Mouse (Mus musculus) lung, postnatal 25 days (tissue): ENCODE results near the gene Zfp691.

Source experiments
- DNase-seq: peaks from one replicate; pipeline ENCODE4 v3.0.0; 2022; ENCODE audit warnings: low spot score

The Zfp691 gene

DNA sequence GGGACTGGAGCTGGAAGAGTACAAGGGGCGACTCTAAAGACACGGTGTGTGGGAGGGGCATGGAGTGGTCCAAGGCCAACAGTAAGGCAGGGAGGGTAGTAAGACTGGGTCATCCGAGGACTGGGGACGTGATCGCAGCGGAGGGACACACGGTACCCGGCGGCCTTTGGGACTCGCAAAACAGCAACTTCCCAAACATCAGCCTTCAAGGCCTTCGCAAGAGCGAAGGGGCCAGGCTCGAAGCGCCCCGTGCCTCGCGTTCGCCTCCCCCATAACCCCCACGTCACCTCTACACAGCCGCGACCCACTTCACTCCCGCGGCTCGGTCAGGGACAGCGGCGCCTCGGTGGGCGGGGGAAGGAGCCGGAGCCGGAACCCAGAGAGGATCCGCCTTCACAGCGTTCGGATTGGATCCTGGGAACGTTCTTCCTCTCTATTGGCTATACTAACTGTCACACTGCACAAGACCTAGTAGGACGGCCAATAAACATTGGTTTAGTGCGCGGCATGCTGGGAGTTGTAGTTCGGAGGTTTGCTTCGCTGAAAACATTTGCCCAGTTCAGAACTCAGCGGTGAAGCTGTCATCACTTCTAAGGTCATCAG is at the start of gene Zfp691:
Zfp691 (minus strand) TSS at position 345 of the 603 bp plus-strand sequence.
- DNase-seq: peak; percentile 99

DNA sequence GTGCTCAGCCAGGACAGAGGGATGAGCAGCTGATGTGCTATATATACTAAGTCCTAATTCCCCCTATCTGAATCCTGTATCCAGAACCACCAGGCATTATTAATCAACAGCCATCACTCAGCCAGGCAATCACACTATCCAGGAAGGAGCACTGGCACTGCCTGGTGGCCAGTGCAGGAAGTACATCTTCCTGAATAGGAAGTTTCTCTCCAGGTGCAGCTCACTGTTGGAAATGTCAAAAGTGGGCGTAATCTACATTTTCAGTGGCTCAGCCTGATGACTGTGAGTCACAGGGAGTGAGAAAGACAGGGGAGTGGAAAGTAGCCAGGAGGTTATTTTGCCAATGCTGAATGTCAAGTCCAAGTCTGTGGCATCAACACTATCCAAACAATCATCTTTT is 49.7 kb upstream of the Zfp691 start:
- DNase-seq: peak; percentile 29

DNA sequence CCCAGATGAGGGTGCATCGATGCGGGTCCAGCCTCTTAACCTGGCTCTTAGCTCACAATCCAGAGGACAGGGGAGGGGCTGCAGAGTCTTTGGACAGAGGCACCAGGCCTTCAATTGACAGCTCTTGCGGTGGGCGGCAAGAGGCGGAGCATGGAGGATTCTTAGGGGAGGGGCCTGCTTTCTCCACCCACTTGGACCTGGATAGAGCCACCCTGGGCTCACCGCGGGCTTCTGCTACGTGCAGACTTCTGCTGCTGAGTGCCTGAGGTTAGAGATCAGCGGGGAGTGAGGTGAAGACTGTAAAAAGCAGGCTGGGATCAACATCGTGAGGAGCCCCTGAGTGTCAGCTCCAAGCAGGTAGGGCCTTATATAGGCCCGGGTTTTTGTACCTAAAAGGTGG is 44.2 kb upstream of the Zfp691 start, which contains the start of gene Tmem269:
Tmem269 (minus strand) TSS at position 49 of the 400 bp plus-strand sequence.
- no peak for DNase-seq

DNA sequence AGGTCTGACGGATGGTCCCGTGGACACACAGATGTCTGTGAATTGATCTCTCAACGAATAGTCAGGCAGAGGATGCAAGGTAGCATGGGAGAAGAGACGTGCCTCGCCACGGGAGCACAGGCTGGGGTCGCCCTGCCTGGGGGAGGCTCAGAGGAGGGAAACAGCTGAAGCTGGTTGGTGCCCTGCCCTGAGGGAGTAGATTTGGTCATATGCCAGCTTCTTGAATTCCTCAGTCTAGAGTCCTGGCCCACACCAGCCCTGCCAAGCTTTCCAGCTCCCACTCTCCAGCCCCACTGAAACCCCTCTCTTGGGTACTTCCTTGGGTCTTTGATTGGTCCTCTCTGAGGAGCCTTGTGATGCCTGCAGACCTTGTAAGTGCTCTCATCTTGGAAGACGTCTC is 42.7 kb upstream of the Zfp691 start:
- no peak for DNase-seq

DNA sequence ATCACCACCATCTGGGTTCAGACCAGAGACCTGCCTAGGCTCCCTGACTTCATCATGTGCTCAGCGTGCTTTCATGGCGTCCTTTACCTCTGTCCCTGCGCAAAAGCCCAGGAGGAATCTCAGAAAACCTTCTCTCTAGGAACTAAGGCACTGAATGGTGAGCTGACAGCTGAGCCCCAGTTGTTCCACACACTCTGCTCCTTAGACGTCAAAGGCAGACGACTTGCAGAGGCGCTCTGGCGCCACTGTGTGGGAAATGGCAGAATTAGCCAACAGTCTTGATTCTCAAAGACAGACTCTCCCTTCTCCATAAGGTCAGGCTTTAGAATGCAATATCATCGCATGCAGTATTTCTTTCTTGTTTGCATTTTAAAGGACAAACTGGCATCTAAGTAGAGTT is 30.7 kb upstream of the Zfp691 start:
- peak; percentile 45 for DNase-seq

DNA sequence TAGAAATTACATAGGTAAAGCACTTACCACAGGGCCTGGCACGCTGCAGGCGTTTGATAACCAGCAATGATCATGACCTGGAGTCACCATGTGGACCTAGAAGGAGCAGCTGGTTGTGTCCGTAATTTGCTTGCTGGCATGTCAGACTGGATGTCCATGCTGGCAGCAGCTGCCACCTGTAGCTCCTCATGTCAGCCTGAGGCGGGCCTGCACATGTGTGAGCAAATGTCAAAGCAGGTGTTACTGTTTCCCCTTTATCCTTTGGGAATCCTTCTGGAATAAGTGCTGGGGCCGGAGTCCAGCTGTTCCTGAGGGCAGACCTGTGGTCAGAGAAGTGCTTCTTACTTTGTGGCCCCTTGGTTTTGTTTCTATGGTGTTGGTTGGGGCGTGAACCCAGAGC is 24.1 kb upstream of the Zfp691 start:
- no peak for DNase-seq

DNA sequence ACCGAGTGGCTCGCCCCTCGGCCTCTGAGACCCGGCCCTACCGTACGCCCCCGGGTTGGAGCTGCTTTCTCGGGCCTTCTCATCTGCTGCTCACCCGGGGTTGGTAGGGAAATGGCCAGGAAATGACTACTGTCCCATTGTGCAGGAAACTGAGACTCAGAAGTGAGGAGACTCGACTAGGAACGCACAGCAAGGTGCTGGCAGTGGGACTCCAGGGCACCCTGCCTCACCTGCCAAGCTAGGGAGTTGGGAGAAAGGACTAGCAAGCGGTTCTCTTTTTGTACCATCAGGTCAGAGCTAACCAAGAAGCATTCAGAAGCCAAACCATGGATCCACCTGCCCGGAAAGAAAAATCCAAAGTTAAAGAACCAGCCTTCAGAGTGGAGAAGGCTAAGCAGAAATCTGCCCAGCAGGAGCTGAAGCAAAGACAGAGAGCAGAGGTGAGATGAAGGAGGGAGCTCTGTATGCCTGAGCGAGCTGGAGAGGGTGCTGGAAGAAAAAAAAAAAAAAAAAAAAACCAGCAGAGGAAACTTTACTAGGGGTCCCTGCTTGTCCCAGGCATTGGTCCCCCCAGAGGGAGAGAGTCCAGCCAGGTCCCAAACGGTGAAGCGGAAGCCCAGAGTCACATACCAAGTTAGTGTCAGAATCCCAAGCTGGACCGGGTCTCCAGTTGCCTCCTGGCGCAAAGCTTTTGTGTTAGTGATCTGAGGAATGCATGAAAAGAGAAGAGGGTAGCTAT is 21.8 kb upstream of the Zfp691 start:
- peak; percentile 14 for DNase-seq

DNA sequence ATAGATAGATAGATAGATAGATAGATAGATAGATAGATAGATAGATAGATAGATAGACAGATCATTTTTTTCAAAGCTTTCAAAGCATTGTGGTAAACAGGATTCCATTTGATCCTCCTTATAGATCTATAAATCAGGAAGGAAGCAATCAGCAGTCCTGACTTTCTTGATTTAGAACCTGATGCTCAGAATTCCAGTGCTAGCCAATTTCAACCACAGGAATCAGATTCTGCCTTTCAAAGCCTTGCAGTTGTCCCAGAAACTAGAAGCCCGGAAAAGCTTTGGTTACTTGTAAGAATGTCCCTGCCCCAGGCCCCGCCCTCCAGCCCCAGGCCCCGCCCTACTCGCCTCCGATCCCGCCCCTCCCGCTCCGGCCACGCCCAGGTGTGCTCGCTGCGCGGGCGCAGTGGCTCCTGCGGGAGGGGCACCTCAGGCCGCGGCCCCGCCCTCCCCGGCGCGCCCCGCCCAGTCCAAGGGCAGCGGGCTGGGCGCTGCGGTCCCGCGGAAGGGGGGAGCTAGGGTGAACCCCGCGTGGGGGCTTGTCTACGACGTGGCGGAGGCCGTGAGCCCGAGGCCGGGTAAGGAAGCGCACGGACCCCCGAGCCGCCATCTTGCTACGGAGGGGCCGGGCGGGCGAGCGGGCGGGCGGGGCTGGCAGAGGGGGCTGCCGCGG is 21.1 kb upstream of the Zfp691 start, which contains the start of gene Svbp:
Svbp (plus strand) TSS at position 398 of the 673 bp plus-strand sequence.
- DNase-seq: peak; percentile 84

DNA sequence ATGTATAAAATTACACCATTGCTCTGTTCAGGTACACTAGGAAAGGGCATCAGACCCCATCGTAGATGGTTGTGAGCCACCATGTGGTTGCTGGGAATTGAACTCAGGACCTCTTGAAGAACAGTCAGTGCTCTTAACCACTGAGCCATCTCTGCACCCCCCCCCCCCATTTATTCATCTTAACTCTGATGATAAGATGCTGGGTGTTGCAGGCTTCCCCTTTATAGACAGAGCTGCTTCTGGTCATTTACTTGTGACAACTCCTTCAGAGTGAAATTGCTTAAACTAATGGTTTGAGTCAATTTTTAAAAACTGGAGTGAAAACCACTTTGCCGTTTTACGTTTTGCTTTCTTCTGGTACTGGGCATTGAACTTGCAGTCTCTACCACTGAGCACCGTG is 18.8 kb upstream of the Zfp691 start:
- no peak for DNase-seq

DNA sequence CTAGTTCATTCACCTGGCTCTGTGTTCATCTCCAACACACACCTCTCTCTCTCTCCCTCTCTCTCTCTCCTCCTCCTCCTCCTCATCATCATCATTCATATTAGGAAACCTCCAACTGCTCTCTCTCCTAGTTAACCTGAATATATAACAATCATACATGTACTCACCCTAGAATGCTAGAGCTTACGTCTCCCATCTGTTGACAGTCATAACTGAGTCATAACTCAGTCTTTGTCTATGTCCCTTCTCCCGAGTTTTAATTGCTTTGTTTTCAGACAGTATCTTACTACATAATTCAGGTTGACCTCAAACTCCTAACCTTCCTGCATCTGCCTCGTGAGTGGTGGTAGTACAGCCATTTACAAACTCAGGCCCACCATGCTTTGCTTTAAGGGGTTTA is 17.3 kb upstream of the Zfp691 start:
- DNase-seq: no peak

DNA sequence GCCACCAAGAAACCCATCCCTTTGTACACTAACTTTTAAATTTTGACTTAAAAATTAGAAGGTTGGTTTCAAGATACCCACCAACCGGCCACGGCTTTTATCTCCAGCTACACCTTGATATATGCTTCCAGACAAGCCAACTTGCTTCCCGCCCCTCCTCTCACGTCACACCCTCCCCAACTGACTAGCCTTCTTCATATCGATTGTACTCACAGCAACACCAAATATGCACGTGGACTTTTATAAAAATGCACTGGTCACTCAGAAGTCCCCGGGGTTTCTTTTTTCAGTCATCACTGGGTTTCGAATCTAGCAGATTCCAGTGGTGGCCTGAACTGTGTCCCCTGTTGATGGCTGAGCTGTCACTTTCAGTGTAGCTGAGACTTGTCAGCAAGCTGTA is 16.6 kb upstream of the Zfp691 start:
- no peak for DNase-seq

DNA sequence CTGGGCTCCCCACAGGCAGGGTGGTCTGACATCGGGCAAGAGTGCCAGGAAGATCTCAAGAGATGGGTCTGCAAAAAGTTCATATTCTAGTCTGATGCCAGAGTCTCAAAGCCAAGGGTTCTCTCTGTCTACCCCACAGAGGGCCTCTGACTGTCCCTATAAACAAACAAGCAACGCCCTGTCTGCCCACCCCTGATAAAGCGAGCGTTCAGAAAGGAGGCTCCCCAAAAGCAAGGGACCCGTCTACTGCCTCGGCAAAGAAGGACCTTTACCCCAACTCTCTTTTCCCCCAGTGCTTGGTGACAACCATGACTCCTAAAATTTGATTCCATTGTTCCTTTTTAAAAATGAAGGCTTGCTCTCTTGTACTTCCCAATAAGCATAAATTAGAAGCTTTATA is 15.9 kb upstream of the Zfp691 start, which contains the start of gene Ermap:
Ermap (minus strand) TSS at position 148 of the 400 bp plus-strand sequence.
- DNase-seq: no peak

DNA sequence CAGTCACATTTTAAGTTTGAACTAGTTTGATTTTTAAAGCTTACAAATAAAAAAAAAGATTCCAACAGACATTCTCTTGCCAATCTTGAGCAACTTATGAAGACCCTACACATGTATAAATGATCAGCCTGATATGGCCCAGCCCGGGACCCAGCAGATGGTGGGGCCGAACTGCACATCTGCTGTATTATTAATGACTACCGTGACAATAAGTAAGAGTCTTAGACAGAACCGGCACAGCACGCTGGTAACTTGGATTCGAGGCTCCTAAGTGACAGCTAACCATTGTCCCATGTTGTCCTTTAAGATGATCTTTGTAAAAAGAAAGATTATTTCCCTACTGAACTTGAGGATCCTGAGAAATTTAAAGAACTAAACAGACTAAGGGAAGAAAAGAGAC is 15.4 kb upstream of the Zfp691 start:
- no peak for DNase-seq

DNA sequence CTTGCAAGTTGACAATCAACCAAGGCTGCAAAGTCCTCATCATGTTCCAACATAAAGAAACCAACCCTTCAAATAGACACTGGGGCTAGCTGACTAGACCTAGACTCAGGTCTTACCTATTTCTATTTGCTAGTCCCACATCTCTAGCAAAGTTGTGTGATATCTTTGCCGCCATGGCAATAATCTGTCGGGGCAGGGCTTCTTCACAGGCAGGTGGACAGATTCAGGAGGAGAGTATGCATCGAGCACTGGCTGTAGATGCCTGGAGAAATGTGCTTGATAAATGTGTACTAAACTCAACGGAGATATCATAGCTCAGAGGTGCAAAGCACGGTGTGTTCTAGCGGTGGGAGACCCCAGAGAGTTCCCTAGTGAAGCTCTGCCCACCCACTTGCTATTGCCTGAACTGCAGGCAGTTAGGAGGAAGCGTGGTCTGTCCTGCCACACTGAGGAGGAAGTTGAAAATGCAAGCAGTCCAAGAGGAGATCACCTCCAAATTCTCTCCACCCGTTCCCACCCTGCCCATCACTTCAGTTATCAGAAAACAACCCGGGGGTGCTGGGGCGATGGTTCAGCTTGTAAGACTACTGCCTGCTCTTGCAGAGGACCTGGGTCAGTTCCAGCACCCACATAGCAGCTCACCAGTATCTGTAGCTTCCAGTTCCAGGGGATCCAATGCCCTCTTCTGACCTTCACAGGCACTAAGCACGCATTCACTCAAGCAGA is 14.2 kb upstream of the Zfp691 start:
- DNase-seq: no peak

DNA sequence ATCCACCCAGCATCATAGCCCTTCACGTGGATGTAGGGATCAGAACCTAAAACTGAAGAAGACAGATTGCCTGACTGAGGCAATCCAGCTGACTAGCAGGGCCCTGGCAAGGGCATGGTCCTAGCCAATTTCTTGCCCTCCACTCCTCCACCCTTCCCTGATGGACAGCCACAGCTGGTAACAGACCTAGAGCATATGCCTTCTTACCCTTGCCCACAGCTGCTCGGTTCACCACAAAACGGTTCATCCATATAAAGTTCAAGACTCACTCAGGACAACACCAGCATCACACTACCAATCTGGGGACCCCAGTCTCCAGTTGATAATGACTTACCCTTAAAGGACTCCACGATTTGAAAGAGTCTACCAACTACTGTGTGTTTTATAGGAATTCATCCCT is 11.8 kb upstream of the Zfp691 start:
- DNase-seq: no peak

DNA sequence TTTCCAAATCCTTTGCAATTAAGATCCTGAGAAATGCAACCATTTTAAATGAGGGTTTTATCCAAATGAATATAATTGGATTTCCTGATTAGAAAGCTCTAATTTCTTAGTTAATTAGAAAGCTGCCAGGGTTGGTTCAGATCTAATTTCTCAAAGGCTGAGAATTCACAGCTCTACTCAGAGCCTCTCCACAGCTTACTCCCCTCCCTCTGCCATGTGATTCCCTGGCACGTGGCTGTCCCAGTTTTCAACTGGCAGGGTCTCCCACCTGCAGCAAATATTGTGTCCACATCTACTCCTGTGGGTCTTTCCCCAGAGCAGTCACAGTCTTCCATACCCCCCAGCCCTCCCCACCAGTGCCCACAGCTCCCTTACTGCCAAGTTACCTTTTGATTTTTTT is 9.5 kb upstream of the Zfp691 start:
- DNase-seq: no peak

DNA sequence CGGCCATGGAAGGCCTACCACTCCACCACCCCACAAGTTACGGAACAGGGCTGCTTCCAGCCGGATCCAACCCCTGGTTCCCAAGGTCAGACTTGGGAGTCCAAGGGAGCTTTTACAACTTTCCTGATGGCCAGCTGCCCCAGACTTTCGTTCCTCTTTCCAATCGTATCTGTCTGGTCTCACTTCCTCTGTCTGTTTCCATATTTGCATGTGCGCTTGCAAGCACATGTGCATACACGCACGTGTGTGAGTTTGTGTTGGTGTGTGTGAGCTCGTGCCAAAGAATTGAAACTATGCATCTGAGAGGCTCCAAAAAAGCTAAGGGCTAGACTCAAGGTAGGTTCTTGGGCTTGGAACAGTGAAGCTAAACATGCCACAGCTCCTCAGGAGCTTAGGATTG is 7.5 kb upstream of the Zfp691 start:
- DNase-seq: no peak

DNA sequence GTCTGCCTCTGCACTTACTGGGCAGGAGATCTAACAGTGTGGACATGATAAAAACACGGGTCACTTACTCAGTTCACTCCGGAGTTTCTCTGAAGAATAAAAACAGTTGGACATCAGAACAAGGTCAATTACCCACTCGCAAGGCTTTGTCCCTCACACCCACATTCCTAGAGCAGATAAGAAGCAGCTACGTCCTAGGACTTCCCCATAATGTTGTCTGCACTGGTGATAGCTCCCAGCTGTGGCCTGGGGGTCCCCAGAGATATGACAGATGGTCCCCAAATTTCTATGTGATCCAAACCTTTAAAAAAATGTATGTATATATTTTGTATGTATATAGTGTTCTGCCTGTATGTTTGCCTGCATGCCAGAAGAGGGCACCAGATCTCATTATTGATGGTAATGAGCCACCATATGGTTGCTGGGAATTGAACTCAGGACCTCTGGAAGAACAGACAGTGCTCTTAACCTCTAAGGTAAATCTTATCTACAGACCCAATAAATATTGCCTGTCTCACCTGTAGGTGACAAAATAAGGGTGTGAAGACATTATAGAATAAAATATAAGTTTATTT is 6.2 kb upstream of the Zfp691 start:
- DNase-seq: no peak

DNA sequence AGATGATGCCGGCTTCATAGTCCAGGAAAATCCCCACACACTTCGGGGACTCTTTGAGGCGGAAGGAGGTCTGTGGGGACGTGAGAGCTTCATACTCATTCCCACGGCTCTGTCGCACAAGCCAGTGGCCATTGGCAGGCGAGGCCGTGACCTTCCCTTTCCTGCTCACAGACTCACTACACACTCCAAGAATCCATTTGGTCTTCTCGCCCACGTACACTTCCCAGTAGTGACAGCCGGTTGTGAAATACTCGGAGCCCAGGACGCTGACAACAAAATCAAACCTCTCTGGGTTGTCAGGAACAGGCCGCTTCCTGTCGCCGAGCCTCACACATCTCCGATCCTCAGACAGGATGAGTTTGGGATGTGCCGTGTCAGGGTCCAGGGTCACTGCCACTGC is 4.3 kb upstream of the Zfp691 start:
- DNase-seq: no peak

DNA sequence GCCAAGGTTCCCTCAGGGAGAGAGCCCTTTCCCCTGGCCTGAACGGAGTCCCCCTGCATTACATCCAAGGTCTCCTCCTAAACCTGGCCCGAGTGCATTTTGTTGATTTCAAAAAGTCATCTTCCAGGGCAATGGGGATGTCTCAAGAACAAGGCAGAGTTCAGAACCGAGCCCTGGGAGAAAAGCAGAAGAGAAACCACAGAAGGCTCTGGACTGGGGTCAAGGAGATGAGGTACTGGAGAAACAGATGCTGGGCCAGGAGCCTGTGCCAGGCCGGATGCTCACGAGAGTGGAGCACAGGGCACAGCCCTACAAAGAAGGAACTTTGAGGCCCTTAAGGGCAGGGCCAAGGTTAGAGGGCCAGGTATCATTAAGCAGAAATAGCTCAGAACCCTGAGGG is 3.7 kb upstream of the Zfp691 start:
- DNase-seq: no peak

DNA sequence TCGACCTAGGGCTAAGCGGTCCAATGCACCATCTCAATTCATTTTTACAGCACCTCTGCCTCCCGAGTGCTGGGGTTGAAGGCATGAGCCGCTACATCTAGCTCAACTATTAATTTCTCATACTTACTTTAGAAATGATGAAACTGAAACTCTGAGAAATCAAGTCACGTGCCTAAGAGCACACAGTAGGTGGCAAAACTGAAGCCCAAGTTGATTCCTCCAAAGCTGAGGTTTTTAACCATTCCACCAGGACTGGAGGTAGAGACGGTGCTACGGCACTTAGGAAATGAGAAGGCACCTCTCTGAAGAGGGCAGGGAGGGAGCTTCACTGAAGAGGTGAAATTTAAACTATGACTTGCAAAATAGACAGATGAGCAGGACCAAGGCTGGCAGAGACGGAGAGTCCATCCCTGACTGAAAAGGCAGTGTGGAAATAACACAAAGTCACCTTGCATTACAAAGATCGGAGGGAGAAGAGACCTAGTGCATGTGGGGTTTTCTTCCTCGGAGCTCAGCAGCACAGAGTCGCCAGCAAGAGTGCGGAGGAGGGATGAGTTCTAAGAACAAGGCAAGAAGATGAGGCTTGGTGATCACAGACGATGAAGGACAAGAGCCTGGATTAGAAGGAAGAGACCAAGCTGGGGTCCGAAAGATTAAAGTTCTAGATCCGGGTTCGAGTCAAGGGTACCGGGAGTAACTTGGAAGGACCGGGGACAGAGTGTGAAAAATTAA is 910 bp downstream of the Zfp691 start:
- DNase-seq: no peak
